Mouse (Mus musculus) liver, embryonic 13.5 days (tissue): ENCODE data around the gene Ddx11. TPM values are rescaled to one million over a fixed set of nuclear protein-coding genes. Genes with fewer than 3 reads are reported as not detected.
"Not testable (repeated sequence)": the region's sequence is repeated elsewhere in the genome, so short reads cannot be mapped to it uniquely, and the experiment has no call there.

Experiments
- ATAC-seq: fragments of 200-750 bp; cut with Nextera tagmentation; 2 replicates; pipeline ENCODE4 v1.8.0; 2017; ENCODE audit warnings: low read depth, mild to moderate bottlenecking, moderate number of reproducible peaks, moderate library complexity
- DNase-seq: peaks from one replicate; pipeline ENCODE4 v3.0.0; 2022
- H3K27ac ChIP-seq: fragments of 300-500 bp; sonication (generic); 2 replicates; pipeline ENCODE4 v1.5.1; 2015; ENCODE audit warnings: moderate library complexity, mild to moderate bottlenecking, inconsistent platforms
- H3K27me3 ChIP-seq: fragments of 300-500 bp; sonication (generic); 2 replicates; pipeline ENCODE4 v1.6.1; 2015; ENCODE audit warnings: mild to moderate bottlenecking, inconsistent platforms
- H3K36me3 ChIP-seq: fragments of 300-500 bp; sonication (generic); 2 replicates; pipeline ENCODE4 v1.6.1; 2015; ENCODE audit warnings: mild to moderate bottlenecking, inconsistent platforms
- H3K4me1 ChIP-seq: fragments of 300-500 bp; sonication (generic); replicated peaks from 2 replicates; pipeline ENCODE4 v1.6.1; 2015; ENCODE audit warnings: inconsistent platforms
- H3K4me2 ChIP-seq: fragments of 300-500 bp; sonication (generic); 2 replicates; pipeline ENCODE4 v1.6.1; 2015; ENCODE audit warnings: inconsistent platforms, mild to moderate bottlenecking, moderate library complexity
- H3K4me3 ChIP-seq: fragments of 300-500 bp; sonication (generic); replicated peaks from 2 replicates; pipeline ENCODE4 v1.5.1; 2015; ENCODE audit warnings: mild to moderate bottlenecking, inconsistent platforms
- H3K9ac ChIP-seq: fragments of 300-500 bp; sonication (generic); 2 replicates; pipeline ENCODE4 v1.6.1; 2015; ENCODE audit warnings: mild to moderate bottlenecking, inconsistent platforms
- H3K9me3 ChIP-seq: fragments of 300-500 bp; sonication (generic); replicated peaks from 2 replicates; pipeline ENCODE4 v1.6.1; 2016; ENCODE audit warnings: inconsistent platforms
- WGBS: fragments of 180-500 bp; shearing (Covaris S2); methylation state at CpG from one replicate; pipeline ENCODE4 v1.1.7; 2015; ENCODE audit not compliant: insufficient replicate concordance; 5-methylcytosine and 5-hydroxymethylcytosine counted together
- polyA plus RNA-seq: library from polyadenylated mRNA; unstranded; fragments of >200 nt; fragmentation: Nextera tagmentation; extraction: Ambion mirVana; gene quantifications from 2 replicates; pipeline ENCODE4 v1.2.1, GENCODE M21; 2015

Ddx11 gene
- polyA plus RNA-seq, 1 experiment from 2014 or later = 8.6 TPM

DNA sequence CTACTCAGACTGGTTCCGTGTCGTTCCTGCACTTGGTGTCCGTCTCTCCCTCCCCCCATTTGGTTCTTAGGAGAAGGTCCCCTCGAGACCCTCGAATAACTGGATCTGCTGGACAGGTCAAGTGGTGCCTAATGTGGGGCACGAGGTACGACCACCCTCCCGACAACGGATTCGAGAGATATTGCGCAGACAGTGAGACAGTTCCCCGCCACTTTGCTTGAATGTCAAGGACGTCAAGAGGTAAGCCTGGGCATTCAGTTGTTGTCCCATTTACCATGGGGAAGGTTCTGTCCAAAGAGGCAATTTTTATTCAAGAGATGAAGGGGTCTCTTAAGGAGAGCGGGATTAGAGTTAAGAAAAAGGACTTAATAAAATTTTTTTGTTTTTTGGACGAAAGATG is 47.7 kb downstream of the Ddx11 start:
- not testable (repeated sequence) for H3K4me1 ChIP-seq, H3K9me3 ChIP-seq, H3K4me3 ChIP-seq, ATAC-seq, DNase-seq, H3K4me2 ChIP-seq, H3K27me3 ChIP-seq, H3K36me3 ChIP-seq, H3K9ac ChIP-seq, H3K27ac ChIP-seq
- 84% methylated on average over 15 of the region's 15 CpGs for WGBS

DNA sequence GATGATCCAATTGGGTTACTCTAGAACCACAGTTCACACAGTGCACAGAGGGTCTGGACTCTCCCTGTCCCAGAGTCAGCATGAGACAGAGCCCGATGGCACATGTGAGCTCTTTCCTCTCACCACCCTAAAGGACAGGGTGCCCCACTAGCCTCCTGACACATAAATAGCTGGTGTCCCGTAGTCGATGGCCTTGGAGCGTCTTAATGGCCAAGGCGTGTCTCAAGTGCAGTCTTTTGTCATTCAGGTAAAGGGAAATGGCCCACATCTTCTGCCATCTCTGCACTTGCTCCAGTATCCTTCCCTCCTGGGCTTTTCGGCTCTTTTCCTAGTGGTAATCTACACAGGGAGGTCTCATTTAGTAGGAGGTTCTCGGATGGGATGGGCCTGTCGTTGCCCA is 67.3 kb downstream of the Ddx11 start:
- WGBS = 73% methylated on average over 8 of the region's 8 CpGs
- H3K9me3 ChIP-seq = no peaks in the 10 kb centered on the region
- no peak for ATAC-seq
- H3K36me3 ChIP-seq = no peaks in the 10 kb centered on the region
- no peak overlapping the region for H3K4me3 ChIP-seq
- H3K4me2 ChIP-seq = no peak overlapping the region
- no peaks in the 10 kb centered on the region for H3K4me1 ChIP-seq
- H3K27me3 ChIP-seq = no peaks in the 10 kb centered on the region
- H3K9ac ChIP-seq = no peak overlapping the region
- DNase-seq = no peak
- no peak overlapping the region for H3K27ac ChIP-seq

DNA sequence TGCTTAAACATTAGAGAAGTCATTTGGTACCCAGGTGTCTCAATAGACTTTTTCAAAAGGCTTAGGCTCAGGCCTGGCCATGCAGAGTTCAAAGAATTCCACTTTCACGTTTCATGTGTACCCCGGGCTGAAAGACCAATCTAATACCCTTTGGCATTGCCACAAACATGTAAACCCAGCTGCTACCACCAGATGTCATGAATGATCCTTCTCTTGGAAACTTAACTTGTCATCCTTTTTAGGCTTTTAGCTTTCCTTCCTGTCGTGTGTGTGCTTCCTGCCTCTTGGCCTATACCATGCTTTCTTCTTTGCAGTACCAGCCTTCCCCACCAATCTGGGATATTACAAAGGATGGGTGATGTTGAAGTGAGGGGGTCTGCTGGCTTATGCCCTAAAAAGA is 73.7 kb downstream of the Ddx11 start:
- ATAC-seq (no peak), DNase-seq (no peak)
- H3K9me3 ChIP-seq = no peaks in the 10 kb centered on the region
- H3K27me3 ChIP-seq = no peaks in the 10 kb centered on the region
- H3K4me3 ChIP-seq = no peak overlapping the region
- WGBS = 31% methylated on average over 3 of the region's 3 CpGs
- no peak overlapping the region for H3K9ac ChIP-seq
- H3K4me1 ChIP-seq = no peaks in the 10 kb centered on the region
- no peak overlapping the region for H3K4me2 ChIP-seq
- H3K27ac ChIP-seq = no peak overlapping the region
- no peaks in the 10 kb centered on the region for H3K36me3 ChIP-seq

Other genes starting within 250 kb of the Ddx11 start
- gene Ralbp1, start 237.7 kb upstream of the Ddx11 start, polyA plus RNA-seq = 47.2 and 53.3 TPM in 2 replicates
- 16.2 and 20.3 TPM in 2 replicates for gene Twsg1, start 172.3 kb upstream of the Ddx11 start, polyA plus RNA-seq
- gene Ankrd12, start 46.4 kb upstream of the Ddx11 start, polyA plus RNA-seq = 6.1 and 8.3 TPM in 2 replicates
- 246 and 248 TPM in 2 replicates for gene Ndufv2, start 22.0 kb upstream of the Ddx11 start, polyA plus RNA-seq
- gene Washc1, start 12.0 kb upstream of the Ddx11 start, polyA plus RNA-seq = 18.6 and 19.0 TPM in 2 replicates